Mouse (Mus musculus): ENCODE data around the gene Dusp16. TPM values are rescaled to one million over a fixed set of nuclear protein-coding genes. Genes with fewer than 3 reads are reported as not detected.

Dusp16 gene
- polyA plus RNA-seq, 1 experiment: 4.8 TPM

GRCm38 (mm10) chr6:134786426-134786825 lies 6.0 kb downstream of the Dusp16 start:
- Histone ChIP-seq H3ac (ENCODE audit: control insufficient read depth, insufficient read length) (no peak overlapping the region), H3K79me2 (ENCODE audit: control insufficient read depth, insufficient read depth) (peaks cover 80% of the 10 kb centered on the region), H3K4me3 (no peak overlapping the region), H3K27me3 (ENCODE audit: control insufficient read depth, insufficient read depth, insufficient read length) (no peaks in the 10 kb centered on the region), H3K4me2 (ENCODE audit: low read depth) (no peak overlapping the region), H3K36me3 (ENCODE audit: control insufficient read depth, insufficient read depth) (no peaks in the 10 kb centered on the region)
- TF ChIP-seq E2F4 (IDR thresholded peaks at IDR 0.05; ENCODE audit: insufficient read depth): no peak
- no peak for TF ChIP-seq POLR2A (IDR thresholded peaks at IDR 0.05; ENCODE audit: insufficient read length, low read depth)
- TF ChIP-seq USF1 (IDR thresholded peaks at IDR 0.05; ENCODE audit: low read depth): no peak
- TF ChIP-seq REST (IDR thresholded peaks at IDR 0.05; ENCODE audit: insufficient read depth, insufficient read length): no peak
- no peak for TF ChIP-seq MAX (IDR thresholded peaks at IDR 0.05; ENCODE audit: low read depth)
- no peak for TF ChIP-seq TCF12 (IDR thresholded peaks at IDR 0.05; ENCODE audit: insufficient read depth, poor library complexity, severe bottlenecking)

DNA sequence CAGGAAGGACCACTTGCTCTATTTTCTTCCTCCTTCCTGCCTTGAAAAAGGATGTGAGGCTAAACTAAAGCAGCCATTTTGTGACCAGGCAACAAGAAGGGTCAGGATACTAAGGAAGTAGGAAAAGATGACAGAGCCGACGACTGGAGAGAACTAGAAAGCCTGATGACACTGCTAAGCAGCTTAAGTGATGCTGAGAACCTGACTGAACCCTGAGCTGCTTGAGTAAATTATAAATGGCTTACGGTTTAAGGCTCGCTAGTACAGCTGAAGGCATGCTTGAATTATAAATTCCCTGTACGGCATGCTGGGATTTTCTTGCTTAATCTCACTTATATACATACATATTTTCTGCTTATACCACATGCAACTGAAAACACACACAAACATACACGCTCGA lies 9.5 kb downstream of the Dusp16 start:
- Histone ChIP-seq H3K27me3 (ENCODE audit: control insufficient read depth, insufficient read depth, insufficient read length) (no peaks in the 10 kb centered on the region), H3K79me2 (ENCODE audit: control insufficient read depth, insufficient read depth) (peaks cover 74% of the 10 kb centered on the region), H3K4me2 (ENCODE audit: low read depth) (no peak overlapping the region), H3K36me3 (ENCODE audit: control insufficient read depth, insufficient read depth) (no peaks in the 10 kb centered on the region), H3K4me3 (no peak overlapping the region), H3ac (ENCODE audit: control insufficient read depth, insufficient read length) (no peak overlapping the region)
- TF ChIP-seq SRF (IDR thresholded peaks at IDR 0.05; ENCODE audit: control insufficient read depth, insufficient read length, low read depth): no peak
- TF ChIP-seq TCF3 (IDR thresholded peaks at IDR 0.05; ENCODE audit: insufficient read length, low read depth): no peak
- no peak for TF ChIP-seq TCF12 (IDR thresholded peaks at IDR 0.05; ENCODE audit: insufficient read depth, poor library complexity, severe bottlenecking)

DNA sequence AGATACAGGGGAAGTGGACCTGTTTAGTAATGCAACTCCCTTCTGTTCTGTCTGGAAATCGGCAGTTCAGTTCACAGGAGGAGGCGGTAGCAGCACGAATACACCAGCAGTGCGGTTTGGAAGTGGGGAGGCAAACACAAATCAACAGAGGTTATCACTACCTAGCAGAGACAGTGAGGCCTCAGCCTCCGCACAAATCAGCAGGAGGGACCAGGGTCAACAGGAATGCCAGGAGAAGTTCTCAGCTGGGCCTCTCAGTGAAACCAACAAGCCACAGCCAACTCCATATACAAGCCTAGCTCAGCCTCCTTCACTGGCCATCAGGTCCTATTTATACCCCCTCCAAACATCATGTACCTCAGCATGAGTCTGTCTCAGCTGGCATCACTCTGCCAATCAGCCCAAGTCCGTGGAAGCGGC lies 10.9 kb downstream of the Dusp16 start:
- H3K4me3 ChIP-seq: no peak overlapping the region
- H3K79me2 ChIP-seq (ENCODE audit: control insufficient read depth, insufficient read depth): peaks cover 79% of the 10 kb centered on the region
- no peaks in the 10 kb centered on the region for H3K27me3 ChIP-seq (ENCODE audit: control insufficient read depth, insufficient read depth, insufficient read length)
- no peak overlapping the region for H3ac ChIP-seq (ENCODE audit: control insufficient read depth, insufficient read length)
- TF ChIP-seq REST (IDR thresholded peaks at IDR 0.05; ENCODE audit: insufficient read depth, insufficient read length): no peak
- no peak for TF ChIP-seq POLR2A (IDR thresholded peaks at IDR 0.05; ENCODE audit: insufficient read length, low read depth)
- TF ChIP-seq MYOG (IDR thresholded peaks at IDR 0.05; ENCODE audit: control insufficient read depth in 1 of 3, insufficient read depth in 1 of 3, insufficient read length in 2 of 3, low read depth in 2 of 3): no peak
- H3K36me3 ChIP-seq (ENCODE audit: control insufficient read depth, insufficient read depth): no peaks in the 10 kb centered on the region
- H3K4me2 ChIP-seq (ENCODE audit: low read depth): no peak overlapping the region

DNA sequence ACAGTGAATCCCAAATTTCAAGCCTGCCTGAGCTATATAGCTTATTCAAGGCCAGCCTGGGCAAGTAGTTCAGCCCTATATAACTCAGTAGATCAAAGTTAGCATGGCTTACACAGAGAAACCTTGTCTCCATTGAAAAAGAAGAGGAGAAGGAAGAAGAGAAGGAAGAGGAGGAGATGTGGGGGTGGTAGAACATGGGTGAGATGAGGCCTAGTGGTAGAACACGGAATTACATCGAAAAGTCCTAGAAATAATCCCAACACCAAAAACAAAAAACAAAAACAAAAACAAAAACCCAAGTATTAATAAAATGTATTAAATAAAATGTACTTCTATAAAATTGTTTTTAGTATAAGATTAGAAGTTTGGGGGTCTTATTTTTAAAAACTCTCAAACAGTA lies 12.4 kb downstream of the Dusp16 start:
- Histone ChIP-seq H3K4me2 (ENCODE audit: low read depth) (no peak overlapping the region), H3K79me2 (ENCODE audit: control insufficient read depth, insufficient read depth) (peaks cover 64% of the 10 kb centered on the region), H3K36me3 (ENCODE audit: control insufficient read depth, insufficient read depth) (no peaks in the 10 kb centered on the region), H3K4me3 (no peak overlapping the region), H3K27me3 (ENCODE audit: control insufficient read depth, insufficient read depth, insufficient read length) (no peaks in the 10 kb centered on the region), H3ac (ENCODE audit: control insufficient read depth, insufficient read length) (no peak overlapping the region)
- no peak for TF ChIP-seq REST (IDR thresholded peaks at IDR 0.05; ENCODE audit: insufficient read depth, insufficient read length)
- no peak for TF ChIP-seq SRF (IDR thresholded peaks at IDR 0.05; ENCODE audit: control insufficient read depth, insufficient read length, low read depth)
- no peak for TF ChIP-seq E2F4 (IDR thresholded peaks at IDR 0.05; ENCODE audit: insufficient read depth)
- no peak for TF ChIP-seq MYOG (IDR thresholded peaks at IDR 0.05; ENCODE audit: control insufficient read depth in 1 of 3, insufficient read depth in 1 of 3, insufficient read length in 2 of 3, low read depth in 2 of 3)
- no peak for TF ChIP-seq TCF12 (IDR thresholded peaks at IDR 0.05; ENCODE audit: insufficient read depth, poor library complexity, severe bottlenecking)
- no peak for TF ChIP-seq MAX (IDR thresholded peaks at IDR 0.05; ENCODE audit: low read depth)
- TF ChIP-seq TCF3 (IDR thresholded peaks at IDR 0.05; ENCODE audit: insufficient read length, low read depth): no peak
- TF ChIP-seq USF1 (IDR thresholded peaks at IDR 0.05; ENCODE audit: low read depth): no peak
- TF ChIP-seq CEBPB (IDR thresholded peaks at IDR 0.05; ENCODE audit: insufficient read depth, poor library complexity, severe bottlenecking): no peak
- TF ChIP-seq POLR2A (IDR thresholded peaks at IDR 0.05; ENCODE audit: insufficient read length, low read depth): no peak
- TF ChIP-seq MYOD1 (IDR thresholded peaks at IDR 0.05; ENCODE audit: control insufficient read depth in 1 of 3, insufficient read length in 2 of 3, low read depth in 2 of 3): no peak
- TF ChIP-seq POLR2AphosphoS2 (IDR thresholded peaks at IDR 0.05; ENCODE audit: insufficient read length, low read depth): no peak

GRCm38 (mm10) chr6:134773961-134774360 lies 18.5 kb downstream of the Dusp16 start:
- peaks cover 44% of the 10 kb centered on the region for H3K79me2 ChIP-seq (ENCODE audit: control insufficient read depth, insufficient read depth)
- no peaks in the 10 kb centered on the region for H3K27me3 ChIP-seq (ENCODE audit: control insufficient read depth, insufficient read depth, insufficient read length)
- no peak for TF ChIP-seq POLR2AphosphoS2 (IDR thresholded peaks at IDR 0.05; ENCODE audit: insufficient read length, low read depth)
- H3ac ChIP-seq (ENCODE audit: control insufficient read depth, insufficient read length): no peak overlapping the region
- no peak overlapping the region for H3K4me2 ChIP-seq (ENCODE audit: low read depth)
- no peaks in the 10 kb centered on the region for H3K36me3 ChIP-seq (ENCODE audit: control insufficient read depth, insufficient read depth)
- no peak overlapping the region for H3K4me3 ChIP-seq

GRCm38 (mm10) chr6:134773292-134773893 lies 19.0 kb downstream of the Dusp16 start:
- Histone ChIP-seq H3K79me2 (ENCODE audit: control insufficient read depth, insufficient read depth) (peaks cover 39% of the 10 kb centered on the region), H3K4me2 (ENCODE audit: low read depth) (no peak overlapping the region), H3K27me3 (ENCODE audit: control insufficient read depth, insufficient read depth, insufficient read length) (no peaks in the 10 kb centered on the region), H3ac (ENCODE audit: control insufficient read depth, insufficient read length) (no peak overlapping the region), H3K4me3 (no peak overlapping the region), H3K36me3 (ENCODE audit: control insufficient read depth, insufficient read depth) (no peaks in the 10 kb centered on the region)
- TF ChIP-seq MYOG (IDR thresholded peaks at IDR 0.05; ENCODE audit: control insufficient read depth in 1 of 3, insufficient read depth in 1 of 3, insufficient read length in 2 of 3, low read depth in 2 of 3) (no peak), MYOD1 (IDR thresholded peaks at IDR 0.05; ENCODE audit: control insufficient read depth in 1 of 3, insufficient read length in 2 of 3, low read depth in 2 of 3) (no peak), CEBPB (IDR thresholded peaks at IDR 0.05; ENCODE audit: insufficient read depth, poor library complexity, severe bottlenecking) (no peak), E2F4 (IDR thresholded peaks at IDR 0.05; ENCODE audit: insufficient read depth) (no peak), TCF3 (IDR thresholded peaks at IDR 0.05; ENCODE audit: insufficient read length, low read depth) (no peak), SRF (IDR thresholded peaks at IDR 0.05; ENCODE audit: control insufficient read depth, insufficient read length, low read depth) (no peak), TCF12 (IDR thresholded peaks at IDR 0.05; ENCODE audit: insufficient read depth, poor library complexity, severe bottlenecking) (no peak), MAX (IDR thresholded peaks at IDR 0.05; ENCODE audit: low read depth) (no peak), POLR2A (IDR thresholded peaks at IDR 0.05; ENCODE audit: insufficient read length, low read depth) (no peak)
